Mouse (Mus musculus) T-helper 2 cell (primary cell): ENCODE data around the gene Scamp4.

Source experiments
- in situ Hi-C: fragments of 300-600 bp; cut with MboI, MseI; formaldehyde crosslinking; loops from one replicate; pipeline ENCODE4 v1.15.1; 2025; ENCODE audit warnings: high pct_unique_total_duplicates

Gene Scamp4

GRCm38 (mm10) chr10:80650392-80650791, 47.7 kb downstream of the Scamp4 start:
- in situ Hi-C loops, result no loop called here

GRCm38 (mm10) chr10:80653156-80653720, 50.6 kb downstream of the Scamp4 start:
- in situ Hi-C loops, result no loop called here

GRCm38 (mm10) chr10:80654866-80655265, 52.2 kb downstream of the Scamp4 start:
- in situ Hi-C loops, result loop anchor here (5.0 kb wide), 1 partner anchor 688 kb away; no protein-coding TSS in a partner anchor

- in situ Hi-C loops, result loop anchor here (5.0 kb wide), 1 partner anchor 688 kb away; no protein-coding TSS in a partner anchor
These were observed 52.9 kb downstream of the Scamp4 start for GRCm38 (mm10) chr10:80655406-80656129.

GRCm38 (mm10) chr10:80656130-80656862, 53.6 kb downstream of the Scamp4 start:
- in situ Hi-C loops, result loop anchor here (5.0 kb wide), 1 partner anchor 689 kb away; no protein-coding TSS in a partner anchor

- in situ Hi-C loops, result loop anchor here (5.0 kb wide), 1 partner anchor 690 kb away; no protein-coding TSS in a partner anchor
These were observed 54.4 kb downstream of the Scamp4 start, which contains the start of gene Btbd2 for GRCm38 (mm10) chr10:80656863-80657623. Btbd2 (minus strand) TSS chr10:80657071.

GRCm38 (mm10) chr10:80658194-80658840, 55.6 kb downstream of the Scamp4 start:
- in situ Hi-C loops, result loop anchor here (5.0 kb wide), 1 partner anchor 691 kb away; no protein-coding TSS in a partner anchor

GRCm38 (mm10) chr10:80658841-80659202, 56.1 kb downstream of the Scamp4 start:
- in situ Hi-C loops, result loop anchor here (5.0 kb wide), 1 partner anchor 692 kb away; no protein-coding TSS in a partner anchor

GRCm38 (mm10) chr10:80659213-80659612, 56.5 kb downstream of the Scamp4 start:
- in situ Hi-C loops, result loop anchor here (5.0 kb wide), 1 partner anchor 692 kb away; no protein-coding TSS in a partner anchor

GRCm38 (mm10) chr10:80661149-80661548, 58.5 kb downstream of the Scamp4 start:
- in situ Hi-C loops, result no loop called here

- in situ Hi-C loops, result no loop called here
These were observed 61.0 kb downstream of the Scamp4 start for GRCm38 (mm10) chr10:80663485-80664196.

- in situ Hi-C loops, result no loop called here
These were observed 61.7 kb downstream of the Scamp4 start for GRCm38 (mm10) chr10:80664197-80665015.

GRCm38 (mm10) chr10:80665016-80665380, 62.3 kb downstream of the Scamp4 start:
- in situ Hi-C loops, result no loop called here
